Mouse (Mus musculus) kidney, postnatal 10 days (tissue): Measurements from ENCODE around the gene Tmem266.

Experiments
- DNase-seq: peaks from one replicate; pipeline ENCODE4 v3.0.0; 2021; ENCODE audit warnings: mixed read lengths

Gene Tmem266

DNA sequence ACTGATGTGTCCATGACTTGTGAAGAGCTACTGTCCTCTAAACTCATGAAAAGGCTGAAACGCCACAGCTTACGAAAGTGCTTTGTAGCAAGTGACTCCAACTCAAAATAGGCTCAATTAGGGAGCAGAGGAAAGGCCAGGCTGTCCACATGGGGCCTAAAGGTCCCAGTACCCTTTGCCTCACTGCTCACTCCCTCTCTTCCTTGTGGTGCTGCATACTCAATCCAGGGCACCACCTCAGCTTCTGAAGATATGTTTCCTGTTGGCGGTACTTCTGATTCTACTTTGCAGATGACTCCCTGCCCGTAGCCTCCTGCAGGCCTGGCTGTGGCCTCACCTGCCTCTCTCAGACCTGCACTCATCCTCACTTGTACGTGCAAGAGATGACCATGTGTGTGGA is 126.7 kb downstream of the Tmem266 start:
- no peak for DNase-seq

DNA sequence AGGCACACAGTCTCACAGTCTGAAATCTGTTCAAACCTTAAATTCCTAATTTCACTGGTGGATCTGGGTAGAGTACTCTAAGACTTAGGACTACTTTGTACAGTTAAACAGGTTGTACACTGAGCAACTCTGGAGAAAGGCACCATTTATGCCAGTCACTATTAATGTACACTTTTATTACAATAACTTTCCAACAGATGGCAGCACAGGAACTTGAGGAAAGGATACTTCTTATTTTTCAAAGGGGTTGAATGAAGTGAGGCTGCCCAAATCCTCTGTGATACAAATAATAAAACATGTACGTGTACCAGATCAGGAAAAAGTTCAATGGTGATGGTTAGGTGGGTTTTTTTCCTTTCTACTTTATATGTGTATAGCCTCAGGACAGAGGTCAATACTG is 141.7 kb downstream of the Tmem266 start:
- DNase-seq, result no peak

DNA sequence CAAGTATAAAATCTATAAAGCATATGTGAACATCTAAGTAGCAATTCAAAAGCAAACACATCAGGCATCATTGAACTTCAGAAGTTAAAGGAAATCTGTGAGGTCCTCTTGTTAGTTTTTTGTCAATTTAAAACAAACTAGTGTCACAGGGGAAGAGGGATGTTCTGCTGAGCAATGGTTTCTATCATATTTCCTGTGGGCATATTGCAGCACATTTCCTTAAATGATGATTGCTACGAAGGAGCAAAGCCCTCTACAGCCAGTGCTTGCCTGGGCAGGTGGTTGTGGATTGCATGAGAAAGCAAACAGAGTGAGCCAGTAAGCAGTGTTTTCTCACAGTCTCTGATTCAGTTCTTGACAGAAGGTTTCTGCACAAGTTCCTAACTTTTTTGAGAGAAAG is 149.4 kb downstream of the Tmem266 start:
- no peak for DNase-seq

DNA sequence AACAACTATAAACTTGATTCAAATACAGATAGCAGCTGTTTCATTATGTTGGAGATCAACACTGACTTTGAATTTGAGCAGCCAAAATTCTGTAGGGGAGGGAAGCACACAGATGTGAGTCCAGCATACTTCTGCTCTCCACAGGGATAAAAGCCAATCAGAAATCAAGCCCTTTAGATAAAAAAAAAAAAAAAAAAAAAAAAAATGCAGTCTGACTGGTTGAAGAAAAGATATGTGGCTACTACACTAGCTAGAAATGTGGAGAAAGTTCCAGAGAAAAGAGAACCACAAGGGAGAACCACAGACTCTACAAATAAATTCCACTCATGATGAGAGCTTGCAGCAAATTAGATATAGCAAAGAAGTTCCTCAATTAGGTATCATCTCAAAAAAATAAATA is 152.0 kb downstream of the Tmem266 start:
- DNase-seq, result no peak

GRCm38 (mm10) chr9:55482116-55482515 is 155.4 kb downstream of the Tmem266 start:
- peak; percentile 53 for DNase-seq
